Mouse (Mus musculus) telencephalon, adult 2 months (tissue): ENCODE data around the gene Fjx1.

Experiments
- DNase-seq: peaks from one replicate; pipeline ENCODE4 v3.0.0-alpha.2; 2011; ENCODE audit warnings: low read depth, low spot score

Gene Fjx1

GRCm38 (mm10) chr2:102451671-102452549 is at the start of gene Fjx1:
Gene Fjx1, minus strand, starts transcription at chr2:102452499.
- DNase-seq: no peak

- no peak for DNase-seq
Measured at GRCm38 (mm10) chr2:102500001-102500689, 47.8 kb upstream of the Fjx1 start.

DNA sequence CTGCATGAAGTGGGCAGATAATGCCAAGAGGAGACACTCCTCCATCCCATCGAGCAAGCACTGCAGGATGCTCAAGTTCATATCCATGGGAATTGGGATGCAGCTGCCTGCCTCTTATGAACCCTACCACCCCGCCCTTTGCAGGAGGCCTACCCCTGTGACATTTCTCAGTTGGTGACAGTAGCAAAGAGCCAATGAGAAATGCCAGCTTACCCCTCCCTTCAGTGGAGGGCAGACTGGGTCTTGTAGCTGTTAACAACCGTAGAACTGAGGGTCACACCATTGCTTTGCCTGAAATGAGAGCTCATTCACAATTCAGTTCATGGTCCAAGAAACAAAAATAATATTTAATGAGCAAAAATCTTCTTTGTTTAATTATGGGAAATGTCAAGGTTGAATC is 28.4 kb upstream of the Fjx1 start:
- no peak for DNase-seq

GRCm38 (mm10) chr2:102476101-102476500 is 23.8 kb upstream of the Fjx1 start:
- no peak for DNase-seq

GRCm38 (mm10) chr2:102468645-102469044 is 16.3 kb upstream of the Fjx1 start:
- no peak for DNase-seq

- DNase-seq: no peak
Measured at GRCm38 (mm10) chr2:102464342-102464732, 12.0 kb upstream of the Fjx1 start.

DNA sequence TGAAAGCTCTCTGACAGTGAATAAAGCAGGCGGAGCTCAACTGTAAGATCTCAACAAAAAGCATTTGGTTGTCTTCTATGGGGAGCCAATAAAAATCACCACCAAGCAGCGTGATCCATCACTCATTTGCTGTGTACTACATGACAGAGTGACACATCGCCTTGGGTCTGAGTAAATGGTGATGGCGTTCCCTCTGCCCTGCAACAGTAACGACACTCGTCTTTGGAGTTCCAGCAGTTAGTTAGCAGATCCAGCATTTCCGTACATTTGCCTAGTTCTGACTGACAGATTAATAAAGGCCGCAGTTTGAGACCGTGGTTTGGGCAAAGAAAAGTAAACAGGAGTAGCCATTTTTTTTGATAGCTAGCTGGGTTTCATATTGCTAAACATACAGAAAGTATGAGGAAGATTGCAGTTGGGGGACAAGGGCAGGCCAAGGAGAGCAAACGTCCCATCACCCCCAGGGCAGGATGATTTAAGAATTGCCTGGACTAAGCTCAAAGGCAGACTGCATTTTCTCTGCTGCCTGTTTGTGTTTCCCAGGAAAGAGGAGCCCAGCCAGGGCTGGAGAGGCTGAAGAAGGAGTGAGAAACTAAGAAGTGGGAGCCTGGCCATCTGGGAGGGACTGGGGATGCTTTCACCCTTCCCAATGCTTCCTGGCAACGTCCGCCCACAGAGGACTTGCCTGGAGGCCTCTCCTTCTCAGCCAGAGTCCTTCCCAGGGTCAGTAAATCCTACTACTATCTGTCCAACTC is 11.5 kb upstream of the Fjx1 start:
- DNase-seq: no peak

DNA sequence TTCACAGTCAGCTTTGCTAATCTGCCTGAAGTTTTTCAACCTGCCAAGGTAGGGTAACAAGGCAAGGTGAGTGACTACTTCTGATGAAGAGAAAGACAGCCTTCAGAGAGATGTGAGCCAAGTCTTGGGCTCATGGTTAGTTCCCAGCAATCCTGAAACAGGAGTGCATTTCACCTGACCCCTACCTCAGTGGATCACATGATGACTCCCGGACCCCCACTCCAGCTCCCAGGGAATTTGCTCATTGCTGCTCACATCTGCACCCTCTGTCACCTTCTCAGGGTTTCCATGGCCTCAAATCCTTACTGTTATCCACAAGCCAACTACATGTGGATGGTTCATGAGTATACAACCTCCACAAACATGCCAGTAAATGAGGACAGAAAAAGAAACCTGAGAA is 9.2 kb upstream of the Fjx1 start:
- no peak for DNase-seq

- no peak for DNase-seq
Measured at GRCm38 (mm10) chr2:102455126-102455525, 2.8 kb upstream of the Fjx1 start.

GRCm38 (mm10) chr2:102453447-102453846 is 1.1 kb upstream of the Fjx1 start:
- DNase-seq: no peak

DNA sequence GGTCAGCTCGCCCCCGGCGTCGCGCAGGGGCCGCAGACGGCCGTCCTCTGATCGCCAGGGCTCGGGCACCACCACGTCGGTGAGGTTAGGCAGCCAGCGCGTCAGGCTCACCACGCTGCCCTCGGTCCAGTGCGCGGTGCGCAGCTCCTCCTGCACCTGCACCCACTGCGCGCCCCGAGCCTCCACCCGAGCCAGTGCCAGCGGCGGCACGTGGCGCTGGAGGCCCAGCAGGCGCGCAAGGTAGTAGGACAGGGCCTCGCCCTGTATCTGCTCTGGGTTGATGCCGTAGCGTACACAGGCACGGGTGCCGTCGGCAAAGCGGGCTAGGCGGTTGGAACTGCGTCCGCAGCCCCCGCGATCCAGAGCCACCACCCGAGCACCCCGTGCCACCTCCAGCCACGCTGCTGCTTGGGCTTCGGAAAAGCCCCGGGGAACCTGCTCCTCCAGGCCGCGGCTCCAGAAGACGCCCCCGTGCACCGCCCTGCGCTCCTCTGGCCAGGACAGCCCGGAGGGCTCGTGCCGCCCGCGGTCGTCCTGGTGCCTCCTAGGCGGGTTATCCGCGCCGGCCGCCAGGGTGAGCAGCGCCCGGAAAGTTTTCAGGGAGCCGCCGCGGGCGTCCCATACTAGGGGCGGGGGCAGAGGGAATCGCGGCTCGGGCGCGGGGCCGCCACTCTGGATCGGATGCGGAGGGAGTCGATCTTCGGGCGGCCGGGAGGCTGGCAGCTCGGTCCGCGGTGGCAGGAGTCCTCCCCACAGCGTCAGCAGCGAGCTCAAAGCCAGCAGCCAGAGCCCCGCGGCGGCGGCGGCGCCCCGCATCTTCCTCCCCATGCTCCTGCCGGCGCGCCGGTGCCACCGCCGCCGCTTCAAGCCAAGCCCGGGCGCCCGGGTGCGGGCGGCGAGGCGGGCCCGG is 1.3 kb downstream of the Fjx1 start:
- DNase-seq: no peak

- no peak for DNase-seq
Measured at GRCm38 (mm10) chr2:102450248-102450760, 2.0 kb downstream of the Fjx1 start.

GRCm38 (mm10) chr2:102449630-102450247 is 2.6 kb downstream of the Fjx1 start:
- no peak for DNase-seq

- DNase-seq: no peak
Measured at GRCm38 (mm10) chr2:102449056-102449455, 3.2 kb downstream of the Fjx1 start.

GRCm38 (mm10) chr2:102447831-102448230 is 4.5 kb downstream of the Fjx1 start:
- DNase-seq: no peak

GRCm38 (mm10) chr2:102446851-102447250 is 5.4 kb downstream of the Fjx1 start:
- DNase-seq: no peak

- no peak for DNase-seq
Measured at GRCm38 (mm10) chr2:102437357-102438030, 14.8 kb downstream of the Fjx1 start.

- DNase-seq: no peak
Measured at GRCm38 (mm10) chr2:102433879-102434278, 18.4 kb downstream of the Fjx1 start.

- DNase-seq: no peak
Measured at GRCm38 (mm10) chr2:102431084-102431483, 21.2 kb downstream of the Fjx1 start.

GRCm38 (mm10) chr2:102427974-102428373 is 24.3 kb downstream of the Fjx1 start:
- DNase-seq: no peak
